Mouse (Mus musculus): ENCODE data around the gene Gm29644. TPM values are rescaled to one million over a fixed set of nuclear protein-coding genes. Genes with fewer than 3 reads are reported as not detected.
"Not testable (repeated sequence)": the region's sequence is repeated elsewhere in the genome, so short reads cannot be mapped to it uniquely, and the experiment has no call there.

Gm29644 gene
- polyA plus RNA-seq (2012), result not detected in 2 replicates

GRCm38 (mm10) chrY:70303187-70303586, at the start of gene Gm29644, which contains the start of gene Gm29423:
Gene Gm29644, minus strand, starts transcription at chrY:70303343.
Gene Gm29423, minus strand, starts transcription at chrY:70303287.
- TF ChIP-seq GATA1 (IDR thresholded peaks at IDR 0.05; ENCODE audit: low read length), result not testable (repeated sequence)

DNA sequence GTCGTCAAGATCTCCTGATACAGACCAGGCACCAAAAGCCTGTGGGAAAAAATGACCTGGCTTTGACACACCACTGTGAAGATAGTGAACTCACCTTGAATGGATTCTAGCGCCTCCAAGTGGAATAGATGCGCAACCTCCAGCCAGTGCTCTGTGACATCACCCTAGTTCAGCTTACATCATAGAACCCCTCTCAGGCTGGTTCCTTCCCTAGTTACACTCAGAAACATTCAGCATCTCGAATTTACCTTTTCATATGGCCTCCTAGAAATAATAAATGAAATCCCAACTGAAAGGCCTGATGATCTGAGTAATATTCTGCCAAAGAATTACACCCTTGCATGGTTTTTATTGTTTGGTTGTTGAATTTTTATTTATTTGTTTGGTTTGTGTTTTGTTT, 29.6 kb downstream of the Gm29644 start, which contains the start of gene Gm21118:
Gene Gm21118 (minus strand): TSS at position 101 of the 400 bp plus-strand sequence.
- TF ChIP-seq GATA1 (IDR thresholded peaks at IDR 0.05; ENCODE audit: low read length), result not testable (repeated sequence)

Other genes with a start within 250 kb of the Gm29644 start
- gene Gm21118, start 29.7 kb downstream of the Gm29644 start, polyA plus RNA-seq (2012), result not detected in 2 replicates
- not detected in 2 replicates for gene Gm29423, start 56 bp downstream of the Gm29644 start, polyA plus RNA-seq (2012)
- gene Gm20888, start 138.5 kb upstream of the Gm29644 start, polyA plus RNA-seq (2012), result not detected in 2 replicates